Mouse (Mus musculus) ES-Bruce4 (cell line): ENCODE data around the gene Otop2.

Experiments used
- CTCF ChIP-seq: IDR thresholded peaks from one replicate; pipeline ENCODE4 v1.8.1; 2011; ENCODE audit warnings: low read depth, low read length
- EP300 ChIP-seq: IDR thresholded peaks from 2 replicates; pipeline ENCODE4 v1.6.1; 2011; ENCODE audit warnings: low read depth, low read length; ENCODE audit not compliant: insufficient read depth
- POLR2A ChIP-seq: IDR thresholded peaks from one replicate; pipeline ENCODE4 v1.8.1; 2011; ENCODE audit warnings: low read length; ENCODE audit not compliant: insufficient read depth

- TF ChIP-seq POLR2A (no peak), CTCF (no peak), EP300 (no peak)
These were observed 16.6 kb upstream of the Otop2 start for GRCm38 (mm10) chr11:115290314-115290713.
